13 mouse cellular contexts compared by ENCODE assay signal in genomic region chr8:88301589-88302437, GRCm38 (mm10). TPM values are rescaled to one million over a fixed set of nuclear protein-coding genes. Genes with fewer than 3 reads are reported as not detected.
DNase-seq lines count a peak whose midpoint lies in the region; ATAC-seq and TF ChIP-seq lines count a peak whose summit lies in the region.
"Had no signal": no experiment of that assay in that cellular context is flagged by ENCODE, and none has a peak within 500 bp of the region (broad histone marks: within the 10 kb centered on the region; RNA-seq: fewer than 3 reads in every experiment).

No protein-coding gene starts in this region.

- peaks cover 85% of the 10 kb centered on the region for H3K4me1 ChIP-seq in erythroblast, embryonic 14.5 days (ENCODE audit: control insufficient read depth)
- peaks cover 15% of the 10 kb centered on the region; the same call in 1 of the 2 replicates for H3K4me1 ChIP-seq in lung, embryonic 15.5 days
- H3K4me1 ChIP-seq in lung, postnatal 0 days (ENCODE audit: insufficient read depth, low read depth, low read length): 0 out of 2 replicates have a peak, but pooled peaks cover 7% of the 10 kb centered on the region
- H3K4me1 ChIP-seq in hindbrain, embryonic 10.5 days (replicated peaks): peaks cover 39% of the 10 kb centered on the region
- peaks cover 70% of the 10 kb centered on the region for H3K4me1 ChIP-seq in liver, embryonic 16.5 days (ENCODE audit: control insufficient read depth, low read depth, low read length)
- H3K4me1 ChIP-seq: forebrain, embryonic 15.5 days had no signal

- no peak overlapping the region for H3K9ac ChIP-seq in lung, embryonic 15.5 days
- H3K9ac ChIP-seq in lung, postnatal 0 days (replicated peaks; ENCODE audit: low read depth): no peak overlapping the region
- H3K9ac ChIP-seq in liver, embryonic 16.5 days (ENCODE audit: low read depth, low read length): peak overlapping the region; percentile 63
- H3K9ac ChIP-seq: forebrain, embryonic 15.5 days; stomach, embryonic 15.5 days had no signal

- no peak for TF ChIP-seq CTCF in lung, postnatal 0 days (IDR thresholded peaks at IDR 0.05)

- H3K4me2 ChIP-seq in lung, embryonic 15.5 days: no peak overlapping the region
- no peak overlapping the region for H3K4me2 ChIP-seq in lung, postnatal 0 days (replicated peaks; ENCODE audit: low read depth, low read length)
- H3K4me2 ChIP-seq in liver, embryonic 16.5 days (ENCODE audit: low read depth, low read length): peak overlapping the region; percentile 65
- H3K4me2 ChIP-seq: forebrain, embryonic 15.5 days; stomach, embryonic 15.5 days had no signal

- peak overlapping the region; percentile 69 for H3K4me3 ChIP-seq in erythroblast, embryonic 14.5 days (replicated peaks)
- H3K4me3 ChIP-seq in lung, embryonic 15.5 days: no peak overlapping the region
- no peak overlapping the region for H3K4me3 ChIP-seq in lung, postnatal 0 days (ENCODE audit: low read depth, low read length)
- H3K4me3 ChIP-seq in hindbrain, embryonic 10.5 days: no peak overlapping the region
- peak overlapping the region; percentile 54 for H3K4me3 ChIP-seq in liver, embryonic 16.5 days (ENCODE audit: low read depth, low read length)
- H3K4me3 ChIP-seq: forebrain, embryonic 15.5 days; stomach, embryonic 15.5 days had no signal

- TF ChIP-seq EP300 in lung, postnatal 0 days (IDR thresholded peaks at IDR 0.05): no peak

- H3K36me3 ChIP-seq in erythroblast, embryonic 14.5 days (ENCODE audit: control insufficient read depth): peaks cover 60% of the 10 kb centered on the region
- H3K36me3 ChIP-seq in lung, embryonic 15.5 days: no peaks in the 10 kb centered on the region
- no peaks in the 10 kb centered on the region; the same call in 1 of the 2 replicates for H3K36me3 ChIP-seq in lung, postnatal 0 days (ENCODE audit: insufficient read depth, low read length)
- H3K36me3 ChIP-seq in hindbrain, embryonic 10.5 days: 0 out of 2 replicates have a peak, but pooled peaks cover 4% of the 10 kb centered on the region
- peaks cover 12% of the 10 kb centered on the region for H3K36me3 ChIP-seq in liver, embryonic 16.5 days (ENCODE audit: control insufficient read depth, insufficient read depth)
- H3K36me3 ChIP-seq: forebrain, embryonic 15.5 days; stomach, embryonic 15.5 days had no signal

- DNase-seq in lung, postnatal 0 days (ENCODE audit: low spot score): no peak
- no peak for DNase-seq in hindbrain, embryonic 10.5 days (ENCODE audit: low spot score)
- no peak for DNase-seq in thymus, adult 18-20 months
- no peak for DNase-seq in gastrocnemius, postnatal 4 days (ENCODE audit: low spot score in 2 of 2)
- DNase-seq: adrenal gland, postnatal 25 days; cerebellum, postnatal 36 days; kidney, postnatal 25 days had no signal

- no peaks in the 10 kb centered on the region for H3K9me3 ChIP-seq in erythroblast, embryonic 14.5 days (ENCODE audit: control insufficient read depth, low read length)
- no peaks in the 10 kb centered on the region for H3K9me3 ChIP-seq in lung, embryonic 15.5 days
- no peaks in the 10 kb centered on the region for H3K9me3 ChIP-seq in lung, postnatal 0 days (ENCODE audit: low read length)
- no peaks in the 10 kb centered on the region for H3K9me3 ChIP-seq in hindbrain, embryonic 10.5 days
- H3K9me3 ChIP-seq in liver, embryonic 16.5 days (replicated peaks; ENCODE audit: control insufficient read depth, low read length): no peaks in the 10 kb centered on the region
- H3K9me3 ChIP-seq: forebrain, embryonic 15.5 days; stomach, embryonic 15.5 days had no signal

- H3K27ac ChIP-seq in lung, embryonic 15.5 days: no peak overlapping the region
- no peak overlapping the region for H3K27ac ChIP-seq in lung, postnatal 0 days (ENCODE audit: low read length)
- peak overlapping the region; percentile 69 for H3K27ac ChIP-seq in hindbrain, embryonic 10.5 days
- H3K27ac ChIP-seq in liver, embryonic 16.5 days (ENCODE audit: low read length): peak overlapping the region; percentile 91
- H3K27ac ChIP-seq: forebrain, embryonic 15.5 days; stomach, embryonic 15.5 days had no signal

- 63% methylated on average over 15 of the region's 15 CpGs for WGBS in lung, embryonic 15.5 days
- WGBS in lung, postnatal 0 days: 74% methylated on average over 15 of the region's 15 CpGs
- 69% methylated on average over 15 of the region's 15 CpGs for WGBS in hindbrain, embryonic 10.5 days
- 43% methylated on average over 15 of the region's 15 CpGs for WGBS in liver, embryonic 16.5 days (ENCODE audit: insufficient replicate concordance)

- ATAC-seq in erythroblast, adult 5-6 weeks (replicated peaks; ENCODE audit: low FRiP score, poor library complexity, severe bottlenecking): no peak
- ATAC-seq in lung, embryonic 15.5 days (ENCODE audit: borderline replicate concordance, extremely low read depth, low FRiP score, low TSS enrichment): 0 out of 2 replicates have a peak, but pooled peaks have one; percentile 20
- ATAC-seq in lung, postnatal 0 days: no peak
- peak; percentile 45 for ATAC-seq in liver, embryonic 16.5 days (ENCODE audit: low read depth)
- ATAC-seq: forebrain, embryonic 15.5 days had no signal

- no peaks in the 10 kb centered on the region for H3K27me3 ChIP-seq in erythroblast, embryonic 14.5 days (ENCODE audit: control insufficient read depth)
- H3K27me3 ChIP-seq in lung, embryonic 15.5 days: no peaks in the 10 kb centered on the region
- H3K27me3 ChIP-seq in lung, postnatal 0 days (replicated peaks; ENCODE audit: insufficient read depth, low read length): no peaks in the 10 kb centered on the region
- no peaks in the 10 kb centered on the region for H3K27me3 ChIP-seq in hindbrain, embryonic 10.5 days (ENCODE audit: insufficient read depth, poor library complexity, severe bottlenecking)
- H3K27me3 ChIP-seq in liver, embryonic 16.5 days (ENCODE audit: control insufficient read depth, insufficient read depth, low read depth, low read length): no peaks in the 10 kb centered on the region
- H3K27me3 ChIP-seq: forebrain, embryonic 15.5 days; stomach, embryonic 15.5 days had no signal

RNA-seq across cellular contexts. Expression of gene Adcy7, which starts 29.6 kb away (rescaled TPM):
- 1.1 and 1.6 TPM in 2 replicates for polyA plus RNA-seq in erythroblast, embryonic 14.5 days (2012)
- total RNA-seq in erythroblast, adult 5-6 weeks (2015; ENCODE audit: low replicate concordance): 6.1 and 11.3 TPM in 2 replicates
- 8.9 and 13.0 TPM in 2 replicates for total RNA-seq in erythroblast, adult 5-6 weeks (2017; ENCODE audit: low replicate concordance)
- polyA plus RNA-seq in lung, embryonic 15.5 days (2015; fragmentation: Nextera tagmentation; extraction: Ambion mirVana): 12.7 and 13.9 TPM in 2 replicates
- 16.5 and 17.6 TPM in 2 replicates for polyA plus RNA-seq in lung, postnatal 0 days (2015; fragmentation: Nextera tagmentation; extraction: Ambion mirVana)
- 2.9 and 4.1 TPM in 2 replicates for polyA plus RNA-seq in hindbrain, embryonic 10.5 days (2016; fragmentation: Nextera tagmentation; extraction: Ambion mirVana)
- polyA plus RNA-seq in liver, embryonic 16.5 days (2015; fragmentation: Nextera tagmentation; extraction: Ambion mirVana): 18.5 and 19.8 TPM in 2 replicates
- total RNA-seq in gastrocnemius, postnatal 4 days (2021): 10 to 100 TPM; 16.8 to 22.7 TPM

Comparison
In these comparisons a context has a peak if more than half of its experiments do, and no peak if none do; other contexts are left out.
1. ATAC-seq: peak in lung, embryonic 15.5 days (single experiment) and liver, embryonic 16.5 days (single experiment); none in erythroblast, adult 5-6 weeks (single experiment) and lung, postnatal 0 days (single experiment).
2. H3K4me3 ChIP-seq: peak in erythroblast, embryonic 14.5 days (single experiment) and liver, embryonic 16.5 days (single experiment); none in lung, embryonic 15.5 days (single experiment), lung, postnatal 0 days (single experiment) and hindbrain, embryonic 10.5 days (single experiment).
3. H3K27ac ChIP-seq: peak in hindbrain, embryonic 10.5 days (single experiment) and liver, embryonic 16.5 days (single experiment); none in lung, embryonic 15.5 days (single experiment) and lung, postnatal 0 days (single experiment).